Mouse (Mus musculus) kidney, adult 10 weeks (tissue): ENCODE data around the gene Cemip2. TPM values are rescaled to one million over a fixed set of nuclear protein-coding genes. Genes with fewer than 3 reads are reported as not detected.

ENCODE experiments used
- polyA plus RNA-seq: library from polyadenylated mRNA; stranded (reverse); fragments of 350-450 nt; fragmentation: Illumina TruSeq; extraction: RNeasy Lipid Tissue Mini Kit (QIAGEN cat#74804); gene quantifications from one replicate; pipeline ENCODE4 v1.2.3, GENCODE M21; 2014; ENCODE audit warnings: low read depth, low replicate concordance

Cemip2 gene
- 8.5 TPM for polyA plus RNA-seq

GRCm38 (mm10) chr19:21778147-21778917 lies at the start of gene Cemip2:
Cemip2 (plus strand) TSS chr19:21778342.

Other genes starting within 250 kb of the Cemip2 start
- gene 1110059E24Rik, start 125.4 kb upstream of the Cemip2 start, polyA plus RNA-seq = 61.5 TPM
- gene Abhd17b, start 125.2 kb upstream of the Cemip2 start, polyA plus RNA-seq = 84.7 TPM